Mouse (Mus musculus) intestine, embryonic 15.5 days (tissue): ENCODE measurements around the gene Aicda. TPM values are rescaled to one million over a fixed set of nuclear protein-coding genes. Genes with fewer than 3 reads are reported as not detected.
"Not testable (repeated sequence)": the region's sequence is repeated elsewhere in the genome, so short reads cannot be mapped to it uniquely, and the experiment has no call there.

Experiments used
- ATAC-seq: fragments of 200-750 bp; cut with Nextera tagmentation; 2 replicates; pipeline ENCODE4 v1.8.0; 2017; ENCODE audit warnings: moderate TSS enrichment, moderate library complexity
- H3K27ac ChIP-seq: fragments of 300-500 bp; sonication (generic); 2 replicates; pipeline ENCODE4 v1.5.1; 2015; ENCODE audit warnings: mild to moderate bottlenecking, inconsistent platforms
- H3K27me3 ChIP-seq: fragments of 300-500 bp; sonication (generic); replicated peaks from 2 replicates; pipeline ENCODE4 v1.6.1; 2015; ENCODE audit warnings: inconsistent platforms
- H3K36me3 ChIP-seq: fragments of 300-500 bp; sonication (generic); 2 replicates; pipeline ENCODE4 v1.6.1; 2015; ENCODE audit warnings: inconsistent platforms
- H3K4me1 ChIP-seq: fragments of 300-500 bp; sonication (generic); replicated peaks from 2 replicates; pipeline ENCODE4 v1.6.1; 2015; ENCODE audit warnings: inconsistent platforms
- H3K4me2 ChIP-seq: fragments of 300-500 bp; sonication (generic); replicated peaks from 2 replicates; pipeline ENCODE4 v1.6.1; 2015; ENCODE audit warnings: mild to moderate bottlenecking, inconsistent platforms
- H3K4me3 ChIP-seq: fragments of 300-500 bp; sonication (generic); replicated peaks from 2 replicates; pipeline ENCODE4 v1.5.1; 2015; ENCODE audit warnings: inconsistent platforms
- H3K9ac ChIP-seq: fragments of 300-500 bp; sonication (generic); 2 replicates; pipeline ENCODE4 v1.6.1; 2015; ENCODE audit warnings: inconsistent platforms
- H3K9me3 ChIP-seq: fragments of 300-500 bp; sonication (generic); 2 replicates; pipeline ENCODE4 v1.6.1; 2016; ENCODE audit warnings: inconsistent platforms
- WGBS: fragments of 180-500 bp; shearing (Covaris S2); methylation state at CpG from one replicate; pipeline ENCODE4 v1.1.7; 2015; 5-methylcytosine and 5-hydroxymethylcytosine counted together
- polyA plus RNA-seq: library from polyadenylated mRNA; unstranded; fragments of >200 nt; fragmentation: Nextera tagmentation; extraction: Ambion mirVana; gene quantifications from 2 replicates; pipeline ENCODE4 v1.2.1, GENCODE M21; 2015

Gene Aicda
- not detected in 2 replicates for polyA plus RNA-seq

- no peak within 1 kb of the TSS for H3K4me2 ChIP-seq
- no peak within 1 kb of the TSS for H3K4me3 ChIP-seq
- no peak within 1 kb of the TSS for H3K9ac ChIP-seq
- H3K27me3 ChIP-seq: no peaks in the 10 kb centered on the region
- H3K9me3 ChIP-seq: no peaks in the 10 kb centered on the region
- 49% methylated on average over 9 of the region's 9 CpGs for WGBS
- H3K36me3 ChIP-seq: no peaks in the 10 kb centered on the region
- no peak for ATAC-seq
- no peaks in the 10 kb centered on the region for H3K4me1 ChIP-seq
- no peak within 1 kb of the TSS for H3K27ac ChIP-seq
These were observed at the start of gene Aicda for GRCm38 (mm10) chr6:122553606-122554005. Aicda (plus strand) TSS chr6:122553801.

- no peak overlapping the region for H3K4me2 ChIP-seq
- H3K4me1 ChIP-seq: no peaks in the 10 kb centered on the region
- H3K27ac ChIP-seq: no peak overlapping the region
- H3K4me3 ChIP-seq: no peak overlapping the region
- H3K36me3 ChIP-seq: no peaks in the 10 kb centered on the region
- WGBS: 62% methylated on average over 4 of the region's 4 CpGs
- no peaks in the 10 kb centered on the region for H3K9me3 ChIP-seq
- H3K9ac ChIP-seq: no peak overlapping the region
- ATAC-seq: no peak
- no peaks in the 10 kb centered on the region for H3K27me3 ChIP-seq
These were observed 48.6 kb upstream of the Aicda start for GRCm38 (mm10) chr6:122505041-122505440.

- no peak within 1 kb of the TSS for H3K9ac ChIP-seq
- no peak within 1 kb of the TSS for H3K4me3 ChIP-seq
- no peak within 1 kb of the TSS for H3K27ac ChIP-seq
- no peaks in the 10 kb centered on the region for H3K27me3 ChIP-seq
- no peaks in the 10 kb centered on the region for H3K36me3 ChIP-seq
- no peaks in the 10 kb centered on the region for H3K4me1 ChIP-seq
- ATAC-seq: no peak
- H3K9me3 ChIP-seq: no peaks in the 10 kb centered on the region
- H3K4me2 ChIP-seq: no peak within 1 kb of the TSS
- WGBS: 87% methylated on average over 3 of the region's 3 CpGs
These were observed 48.1 kb upstream of the Aicda start, which contains the start of gene Mfap5 for GRCm38 (mm10) chr6:122505545-122505944. Mfap5 (plus strand) TSS chr6:122505845.

GRCm38 (mm10) chr6:122508494-122508893, 45.1 kb upstream of the Aicda start:
- Histone ChIP-seq H3K36me3 (no peaks in the 10 kb centered on the region), H3K9me3 (no peaks in the 10 kb centered on the region), H3K4me3 (no peak overlapping the region), H3K9ac (no peak overlapping the region), H3K27ac (no peak overlapping the region), H3K4me1 (no peaks in the 10 kb centered on the region), H3K4me2 (no peak overlapping the region), H3K27me3 (no peaks in the 10 kb centered on the region)
- WGBS: 73% methylated on average over 8 of the region's 8 CpGs
- no peak for ATAC-seq

- ATAC-seq: 0 out of 2 replicates have a peak, but pooled peaks have one; percentile 34
- Histone ChIP-seq H3K27me3 (no peaks in the 10 kb centered on the region), H3K4me2 (no peak overlapping the region), H3K36me3 (no peaks in the 10 kb centered on the region), H3K4me3 (no peak overlapping the region), H3K4me1 (no peaks in the 10 kb centered on the region), H3K9ac (no peak overlapping the region), H3K9me3 (no peaks in the 10 kb centered on the region), H3K27ac (no peak overlapping the region)
- WGBS: 42% methylated on average over 12 of the region's 12 CpGs
These were observed 40.4 kb upstream of the Aicda start for GRCm38 (mm10) chr6:122512914-122513878.

GRCm38 (mm10) chr6:122514312-122514711, 39.3 kb upstream of the Aicda start:
- no peak overlapping the region for H3K4me2 ChIP-seq
- H3K9me3 ChIP-seq: no peaks in the 10 kb centered on the region
- ATAC-seq: no peak
- no peaks in the 10 kb centered on the region for H3K36me3 ChIP-seq
- H3K4me3 ChIP-seq: no peak overlapping the region
- H3K9ac ChIP-seq: no peak overlapping the region
- no peak overlapping the region for H3K27ac ChIP-seq
- H3K4me1 ChIP-seq: no peaks in the 10 kb centered on the region
- 77% methylated on average over 3 of the region's 3 CpGs for WGBS
- H3K27me3 ChIP-seq: no peaks in the 10 kb centered on the region

DNA sequence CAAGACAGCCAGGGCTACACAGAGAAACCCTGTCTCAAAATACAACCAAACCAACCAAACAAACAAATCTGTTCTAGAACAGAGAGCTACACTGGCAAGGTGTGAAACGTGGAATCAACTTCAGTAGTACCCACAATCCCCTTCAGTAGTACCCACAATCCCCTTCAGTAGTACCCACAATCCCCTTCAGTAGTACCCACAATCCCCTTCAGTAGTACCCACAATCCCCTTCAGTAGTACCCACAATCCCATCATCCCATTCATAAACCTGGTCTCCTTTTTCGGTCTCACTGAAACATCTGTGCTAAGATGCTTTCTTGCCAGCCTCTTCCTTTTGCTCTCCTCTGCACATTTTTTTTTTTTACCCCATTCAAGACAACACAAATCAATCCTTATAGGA, 37.8 kb upstream of the Aicda start:
- WGBS: 94% methylated on average over 2 of the region's 2 CpGs
- not testable (repeated sequence) for H3K27ac ChIP-seq, H3K4me3 ChIP-seq, H3K4me2 ChIP-seq, H3K9ac ChIP-seq, H3K27me3 ChIP-seq, H3K4me1 ChIP-seq, H3K9me3 ChIP-seq, H3K36me3 ChIP-seq, ATAC-seq

- Histone ChIP-seq H3K9ac (no peak overlapping the region), H3K27ac (no peak overlapping the region), H3K36me3 (no peaks in the 10 kb centered on the region), H3K4me3 (no peak overlapping the region), H3K4me1 (no peaks in the 10 kb centered on the region), H3K4me2 (no peak overlapping the region), H3K9me3 (no peaks in the 10 kb centered on the region), H3K27me3 (no peaks in the 10 kb centered on the region)
- WGBS: 76% methylated on average over 1 of the region's 1 CpGs
- no peak for ATAC-seq
These were observed 35.9 kb upstream of the Aicda start for GRCm38 (mm10) chr6:122517668-122518067.

DNA sequence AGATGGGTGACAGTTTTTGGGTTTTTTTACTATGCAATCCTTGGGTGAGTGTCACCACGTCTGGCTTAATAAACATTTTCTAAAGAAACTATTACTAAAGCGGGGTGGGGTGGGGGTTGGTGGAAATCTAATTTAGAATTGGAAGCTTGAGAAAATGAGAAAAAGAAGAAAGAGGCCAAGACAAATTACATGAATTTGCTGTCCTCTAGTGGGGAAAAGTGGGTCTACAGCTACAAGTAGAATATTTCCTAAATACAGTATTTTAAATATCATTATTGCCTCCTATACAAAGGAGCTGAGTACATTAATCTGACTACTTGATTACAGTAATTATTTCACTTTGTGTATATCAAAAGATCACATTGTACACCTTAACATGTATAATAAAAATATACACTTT, 34.2 kb upstream of the Aicda start:
- no peak overlapping the region for H3K4me2 ChIP-seq
- H3K4me3 ChIP-seq: no peak overlapping the region
- H3K27ac ChIP-seq: no peak overlapping the region

DNA sequence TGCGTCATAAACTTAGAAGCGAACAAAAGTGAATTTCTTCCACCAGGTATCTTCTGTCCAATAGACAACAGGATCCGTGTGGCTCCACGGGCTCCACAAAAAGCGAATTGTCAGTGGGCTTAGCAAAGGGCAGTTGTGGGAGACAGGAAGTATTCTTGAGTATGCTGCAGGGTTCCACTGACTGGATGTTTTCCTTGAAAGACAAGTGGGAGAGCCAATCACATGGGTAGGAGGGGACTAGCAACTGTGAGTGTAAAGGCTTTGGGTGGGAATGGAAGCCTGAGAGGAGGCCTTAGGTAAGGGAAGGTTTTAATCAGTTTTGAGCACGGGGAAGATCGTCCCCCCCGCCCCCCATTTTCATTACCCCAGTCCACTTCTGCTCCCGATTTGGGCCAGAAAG, 31.0 kb upstream of the Aicda start:
- Histone ChIP-seq H3K4me1 (no peaks in the 10 kb centered on the region), H3K9me3 (no peaks in the 10 kb centered on the region), H3K4me2 (no peak overlapping the region), H3K4me3 (no peak overlapping the region), H3K36me3 (no peaks in the 10 kb centered on the region), H3K9ac (no peak overlapping the region), H3K27ac (no peak overlapping the region), H3K27me3 (no peaks in the 10 kb centered on the region)
- 69% methylated on average over 9 of the region's 9 CpGs for WGBS
- ATAC-seq: peak; percentile 45; the same call in 1 of the 2 replicates

More for the DNA sequence above, 34.2 kb upstream of the Aicda start:
- Histone ChIP-seq H3K9me3 (no peaks in the 10 kb centered on the region), H3K36me3 (no peaks in the 10 kb centered on the region), H3K4me1 (no peaks in the 10 kb centered on the region), H3K27me3 (no peaks in the 10 kb centered on the region), H3K9ac (no peak overlapping the region)
- WGBS: 24% methylated on average over 2 of the region's 2 CpGs
- no peak for ATAC-seq

DNA sequence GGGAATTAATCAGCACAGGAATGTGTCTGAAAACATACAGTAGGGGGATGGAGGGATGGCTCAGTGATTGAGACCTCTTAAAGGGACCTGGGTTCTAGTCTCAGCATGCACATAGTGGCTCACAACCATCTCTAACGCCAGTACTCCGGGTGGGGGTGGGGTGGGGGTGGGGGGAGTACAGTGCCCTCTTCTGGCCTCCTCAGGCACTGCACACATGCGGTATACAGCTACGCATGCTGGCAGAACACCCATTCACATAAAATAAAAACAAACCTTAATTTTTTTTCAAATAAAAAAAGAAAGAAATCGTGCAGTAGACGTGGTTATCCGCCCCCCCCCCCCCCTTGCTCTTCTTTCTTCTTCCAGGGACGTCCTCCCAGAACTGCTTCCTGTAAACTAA, 30.3 kb upstream of the Aicda start:
- ATAC-seq: no peak
- 74% methylated on average over 8 of the region's 8 CpGs for WGBS
- H3K9ac ChIP-seq: no peak overlapping the region

GRCm38 (mm10) chr6:122527596-122527995, 26.0 kb upstream of the Aicda start:
- ATAC-seq: no peak
- 16% methylated on average over 12 of the region's 12 CpGs for WGBS
- no peaks in the 10 kb centered on the region for H3K27me3 ChIP-seq

More for the DNA sequence above, 30.3 kb upstream of the Aicda start:
- Histone ChIP-seq H3K27me3 (no peaks in the 10 kb centered on the region), H3K4me3 (no peak overlapping the region), H3K27ac (no peak overlapping the region), H3K4me2 (no peak overlapping the region), H3K9me3 (no peaks in the 10 kb centered on the region), H3K4me1 (no peaks in the 10 kb centered on the region), H3K36me3 (no peaks in the 10 kb centered on the region)

DNA sequence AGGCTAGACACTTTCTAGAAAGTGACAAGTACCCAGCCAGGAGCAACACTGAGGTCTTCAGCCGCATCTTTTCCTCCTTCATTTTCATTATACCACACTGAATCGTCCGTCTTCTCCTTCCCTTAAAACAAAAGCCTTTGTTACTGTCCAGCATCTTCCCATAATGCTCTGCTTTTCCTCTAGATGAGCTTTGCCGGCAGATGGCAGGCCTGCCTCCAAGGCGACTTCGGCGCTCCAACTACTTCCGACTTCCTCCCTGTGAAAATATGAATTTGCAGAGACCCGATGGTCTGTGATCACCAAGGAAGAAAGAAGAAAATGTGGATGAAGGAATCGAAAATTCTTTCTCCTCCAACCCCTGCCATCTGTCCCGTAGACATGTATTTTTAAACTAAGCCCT, 25.5 kb upstream of the Aicda start:
- Histone ChIP-seq H3K9ac (no peak overlapping the region), H3K4me2 (no peak overlapping the region), H3K27me3 (no peaks in the 10 kb centered on the region), H3K4me1 (no peaks in the 10 kb centered on the region), H3K27ac (no peak overlapping the region), H3K9me3 (no peaks in the 10 kb centered on the region), H3K36me3 (no peaks in the 10 kb centered on the region), H3K4me3 (no peak overlapping the region)
- no peak for ATAC-seq
- whole genome bisulfite sequencing: 75% methylated on average over 11 of the region's 11 CpGs

More at GRCm38 (mm10) chr6:122527596-122527995, 26.0 kb upstream of the Aicda start:
- Histone ChIP-seq H3K9ac (no peak overlapping the region), H3K36me3 (no peaks in the 10 kb centered on the region), H3K9me3 (no peaks in the 10 kb centered on the region), H3K4me1 (no peaks in the 10 kb centered on the region), H3K4me3 (no peak overlapping the region), H3K4me2 (no peak overlapping the region), H3K27ac (no peak overlapping the region)
